Mouse (Mus musculus) NIH3T3 (cell line): ENCODE data around the gene Mier2.

ENCODE experiments used
- DNase-seq: peaks from one replicate; pipeline ENCODE4 v3.0.0-alpha.2; 2012; ENCODE audit warnings: low read depth

Mier2 gene

DNA sequence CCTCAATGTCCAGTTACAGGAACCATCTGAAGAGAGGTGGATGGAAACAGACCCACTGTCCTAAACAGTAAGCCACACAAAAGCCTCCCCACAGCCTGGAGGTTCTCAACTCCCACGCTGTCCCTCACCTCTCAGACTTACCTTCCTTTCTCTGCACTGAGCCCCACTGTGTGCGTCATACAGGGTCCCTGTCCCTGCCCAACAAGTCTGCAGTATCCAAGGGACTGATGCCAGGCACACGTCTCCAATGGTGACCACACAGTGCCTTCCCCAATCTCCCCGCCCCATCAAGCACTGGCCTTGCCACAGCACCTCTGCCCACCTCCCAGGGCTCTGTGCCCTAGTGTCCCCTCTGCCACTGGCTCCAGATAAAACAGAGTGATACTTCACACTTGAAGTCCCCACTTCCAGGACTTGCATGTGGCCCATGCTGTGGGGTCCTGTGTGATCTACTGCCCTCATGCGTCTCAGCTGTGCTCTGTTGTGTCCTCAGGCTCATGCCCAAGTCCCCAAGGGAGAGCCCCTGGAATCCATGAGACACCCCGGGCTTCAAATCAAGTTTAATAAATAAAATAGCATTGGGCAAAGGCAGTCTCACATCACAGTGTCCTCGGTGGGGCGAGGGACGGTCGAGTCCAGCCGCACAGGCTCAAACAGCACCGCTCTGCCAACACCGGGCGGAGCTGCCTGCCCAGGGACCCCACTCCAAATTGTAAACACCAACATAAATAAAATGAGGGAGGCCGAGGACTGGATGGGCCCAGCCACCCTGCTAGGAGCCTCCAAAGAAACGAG lies 15.1 kb downstream of the Mier2 start:
- DNase-seq: no peak

DNA sequence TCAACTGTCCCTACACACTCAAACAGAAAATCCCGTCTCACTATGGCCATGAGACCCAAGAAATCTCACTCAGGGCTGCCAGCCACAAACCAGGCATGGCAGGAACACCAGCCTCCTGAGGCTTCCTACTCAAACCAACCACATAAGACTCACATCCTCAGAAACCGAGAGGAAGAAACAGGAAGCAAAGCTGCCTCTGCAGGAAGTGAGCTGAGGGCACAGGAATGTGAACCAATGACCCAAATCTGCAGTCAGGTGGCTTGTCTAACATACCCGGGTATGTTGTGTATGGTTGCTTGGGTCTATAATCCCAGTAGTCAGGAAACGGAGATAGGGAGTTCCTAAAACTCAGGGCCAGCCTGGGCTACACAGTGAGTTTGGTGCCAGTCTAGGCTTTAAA lies 16.1 kb downstream of the Mier2 start:
- peak; percentile 32 for DNase-seq

DNA sequence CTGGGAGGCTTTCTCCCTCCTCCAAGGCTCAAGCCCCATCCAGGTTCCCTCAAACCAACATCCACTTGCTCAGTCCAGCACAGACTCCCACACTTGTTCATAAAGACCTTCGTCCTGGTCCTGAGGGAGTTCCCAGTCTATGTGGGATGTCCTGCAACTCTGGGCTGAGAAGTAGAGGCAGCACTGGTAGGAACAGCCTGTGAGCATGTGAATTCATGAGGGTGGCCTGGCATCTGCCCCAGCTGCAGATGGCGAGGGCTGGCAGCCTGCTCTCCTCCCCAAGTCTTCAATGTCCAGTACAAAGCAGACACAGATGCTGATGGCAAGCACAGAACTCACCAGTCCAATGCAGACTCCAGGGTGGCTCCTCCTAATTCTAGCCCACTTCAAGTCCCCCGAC lies 16.7 kb downstream of the Mier2 start:
- no peak for DNase-seq

- DNase-seq: no peak
Observed at GRCm38 (mm10) chr10:79537781-79538180, 17.2 kb downstream of the Mier2 start.

GRCm38 (mm10) chr10:79537271-79537670 lies 17.7 kb downstream of the Mier2 start:
- DNase-seq: no peak

- no peak for DNase-seq
Observed at GRCm38 (mm10) chr10:79536461-79537080, 18.4 kb downstream of the Mier2 start.

GRCm38 (mm10) chr10:79535431-79535830 lies 19.6 kb downstream of the Mier2 start:
- no peak for DNase-seq

DNA sequence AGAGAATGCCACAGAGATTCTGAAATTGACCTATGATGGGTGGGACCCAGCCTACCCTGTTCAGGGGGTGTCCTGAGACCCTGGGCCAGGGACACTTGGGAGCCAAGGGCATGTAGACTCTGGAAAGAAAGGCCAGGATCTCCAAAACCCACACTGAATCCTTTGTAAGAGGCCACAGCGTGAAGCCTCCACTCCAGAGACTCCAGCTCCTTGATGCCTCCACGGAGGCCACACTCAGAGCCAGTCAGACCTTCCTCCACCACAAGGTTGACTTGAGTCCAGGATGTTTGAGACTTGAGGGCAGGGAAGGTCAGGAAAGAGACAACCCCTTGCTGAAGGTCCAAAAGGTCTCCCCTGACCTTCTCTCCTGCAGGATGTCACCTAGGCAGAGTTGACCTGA lies 20.6 kb downstream of the Mier2 start:
- DNase-seq: no peak

- DNase-seq: peak; percentile 78
Observed at GRCm38 (mm10) chr10:79533126-79533911, 21.7 kb downstream of the Mier2 start, which contains the start of gene Plpp2. Gene Plpp2, minus strand, starts transcription at chr10:79533796.

GRCm38 (mm10) chr10:79532678-79533077 lies 22.3 kb downstream of the Mier2 start:
- peak; percentile 23 for DNase-seq

GRCm38 (mm10) chr10:79531593-79531992 lies 23.4 kb downstream of the Mier2 start:
- no peak for DNase-seq

DNA sequence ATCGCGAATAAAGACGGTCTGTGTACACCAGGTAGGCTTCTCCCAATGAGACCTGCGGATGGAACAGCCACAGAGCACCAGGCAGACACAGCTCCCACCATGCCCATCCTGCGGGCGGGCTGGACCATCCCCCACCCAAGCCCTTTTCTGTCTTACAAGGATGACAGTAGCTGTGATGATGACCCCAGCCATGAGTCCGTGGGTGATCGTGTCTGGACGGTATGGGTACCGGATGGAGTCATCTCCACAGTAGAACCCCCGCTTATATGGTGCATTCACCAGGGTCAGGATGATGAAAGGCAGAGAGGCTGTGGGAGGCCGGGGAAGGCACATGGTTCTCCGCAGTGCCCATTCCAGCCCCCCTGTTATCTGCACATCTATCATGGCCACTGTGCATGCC lies 24.3 kb downstream of the Mier2 start:
- no peak for DNase-seq

DNA sequence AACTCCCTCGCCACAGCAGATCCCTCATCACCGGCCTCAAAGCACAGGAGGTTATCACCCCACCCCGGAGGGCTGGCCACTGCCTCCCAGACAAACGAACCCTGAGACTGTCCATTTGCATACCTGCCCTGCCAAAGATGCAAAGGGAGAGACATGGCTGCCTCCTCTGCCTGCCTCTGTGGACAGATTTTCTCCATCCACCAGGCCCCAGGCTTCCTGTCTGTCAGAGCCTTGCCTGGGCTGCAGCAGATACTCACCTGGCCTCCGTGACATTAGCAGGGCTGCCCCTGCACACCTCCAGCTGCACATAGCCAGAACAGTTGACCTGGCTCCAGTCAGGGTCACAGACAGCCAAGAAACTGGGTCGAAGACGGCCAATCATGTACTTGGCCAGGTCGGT lies 24.8 kb downstream of the Mier2 start:
- no peak for DNase-seq

DNA sequence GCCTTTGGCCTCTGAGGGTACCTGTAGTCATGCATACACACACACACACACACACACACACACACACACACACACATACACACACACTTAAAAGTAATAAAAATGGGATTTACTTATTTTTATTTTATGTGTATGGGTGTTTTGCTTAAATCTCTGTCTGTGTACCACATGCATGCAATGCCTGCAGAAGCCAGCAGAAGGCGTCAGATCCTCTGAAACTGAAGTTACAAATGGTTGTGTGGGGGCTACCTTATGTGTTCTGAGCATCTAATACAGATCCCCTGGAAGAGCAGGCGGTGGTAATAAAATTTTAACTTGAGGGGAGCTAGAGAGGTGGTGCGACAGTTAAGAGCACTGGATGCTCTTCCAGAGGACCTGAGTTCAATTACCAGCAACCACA lies 26.9 kb downstream of the Mier2 start:
- DNase-seq: no peak

DNA sequence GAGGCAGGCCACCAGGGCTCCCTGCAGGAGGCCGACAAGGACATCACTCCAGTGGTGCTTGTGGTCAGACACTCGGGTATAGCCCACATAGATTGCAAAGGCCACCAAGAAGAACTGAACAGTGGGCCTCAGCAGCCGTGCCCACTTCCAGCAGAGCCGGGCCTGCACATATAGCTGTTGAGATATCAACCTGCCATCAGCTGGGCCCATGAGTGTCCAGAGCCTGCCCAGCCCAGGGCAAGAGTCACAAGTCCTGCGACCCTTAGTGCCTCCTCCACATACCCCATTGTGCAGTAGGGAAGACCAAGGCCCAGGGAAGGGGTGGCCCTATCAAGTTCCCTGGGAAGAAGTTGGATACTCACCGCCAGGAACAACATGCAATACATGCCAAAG lies 27.6 kb downstream of the Mier2 start:
- DNase-seq: no peak

DNA sequence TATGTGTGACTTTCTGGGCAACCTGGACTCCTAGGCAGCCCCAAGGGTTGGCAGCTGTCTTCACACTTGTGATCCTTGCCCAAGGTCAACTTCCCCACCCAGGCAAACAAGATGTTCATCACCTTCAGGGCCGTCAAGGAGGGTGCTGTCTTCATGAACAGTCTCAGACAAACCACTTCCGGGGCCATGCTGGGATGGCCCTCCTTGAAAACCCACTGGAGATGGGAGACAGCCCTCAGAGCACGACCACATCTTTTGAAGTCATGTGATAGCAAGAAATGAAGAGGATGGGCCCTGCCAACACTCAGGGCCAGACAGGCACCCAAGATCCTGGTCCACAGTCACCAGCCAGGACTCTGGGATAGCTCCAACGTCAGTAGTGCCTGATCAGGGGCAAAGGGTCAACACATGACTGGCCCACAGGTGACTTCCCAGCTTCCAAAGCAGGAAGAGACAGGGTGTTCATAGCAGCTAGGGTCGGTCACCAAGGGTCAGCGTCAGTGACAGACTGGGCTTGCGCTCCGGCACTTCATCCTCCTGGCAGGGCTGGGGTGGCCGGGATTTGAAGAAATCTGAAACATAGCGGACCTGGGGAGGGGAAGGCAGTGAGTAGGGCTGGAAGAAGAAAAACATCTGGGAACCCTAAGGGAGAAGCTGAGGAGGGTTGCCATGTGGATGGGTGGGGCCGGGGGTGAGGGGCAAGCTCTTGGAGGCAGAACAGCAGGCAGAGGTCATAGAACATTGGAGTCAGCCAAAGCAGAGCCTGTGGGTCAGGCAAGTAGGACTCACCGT lies 28.1 kb downstream of the Mier2 start:
- DNase-seq: no peak

DNA sequence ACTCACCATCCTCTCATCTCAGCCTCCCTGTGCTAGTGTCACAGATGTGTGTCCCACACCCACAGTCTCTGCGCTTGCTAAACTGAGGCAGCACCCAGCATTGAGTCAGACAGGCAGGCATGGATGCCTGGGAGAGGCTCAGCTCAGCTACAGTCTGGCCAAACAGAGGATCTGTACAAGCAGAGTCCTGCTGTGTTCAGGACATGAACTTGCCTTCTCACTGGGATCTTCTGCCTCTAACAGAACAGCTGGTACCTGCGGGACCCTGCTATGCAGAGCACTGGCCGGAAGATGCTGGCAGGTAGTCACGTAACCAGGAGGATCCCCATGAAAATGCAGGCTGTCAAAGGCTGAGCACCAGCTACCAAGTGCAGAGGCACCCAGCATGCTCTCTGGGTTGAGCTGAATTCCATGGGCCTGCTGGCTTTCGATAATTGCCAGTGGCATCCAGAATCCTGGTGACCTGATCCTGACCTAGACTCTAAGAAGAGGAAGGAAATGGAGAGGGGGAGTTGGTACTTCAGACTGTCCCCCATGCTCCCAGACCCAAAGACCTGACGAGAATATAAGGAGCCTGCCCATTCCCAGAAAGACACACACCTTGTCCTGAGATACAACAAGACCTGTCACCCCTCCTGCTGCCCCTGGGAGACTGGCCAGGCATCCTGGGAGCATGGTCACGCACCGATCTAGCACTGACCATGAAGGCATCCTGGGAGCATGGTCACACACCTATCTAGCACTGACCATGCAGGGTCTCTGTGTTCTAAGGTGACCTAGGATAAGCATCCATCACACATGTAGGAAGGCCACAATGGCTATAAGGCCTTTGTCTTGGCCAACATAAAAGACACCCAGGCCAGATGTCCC lies 29.3 kb downstream of the Mier2 start:
- DNase-seq: no peak

GRCm38 (mm10) chr10:79524433-79524832 lies 30.6 kb downstream of the Mier2 start:
- no peak for DNase-seq

GRCm38 (mm10) chr10:79506709-79507108 lies 48.3 kb downstream of the Mier2 start:
- DNase-seq: no peak

DNA sequence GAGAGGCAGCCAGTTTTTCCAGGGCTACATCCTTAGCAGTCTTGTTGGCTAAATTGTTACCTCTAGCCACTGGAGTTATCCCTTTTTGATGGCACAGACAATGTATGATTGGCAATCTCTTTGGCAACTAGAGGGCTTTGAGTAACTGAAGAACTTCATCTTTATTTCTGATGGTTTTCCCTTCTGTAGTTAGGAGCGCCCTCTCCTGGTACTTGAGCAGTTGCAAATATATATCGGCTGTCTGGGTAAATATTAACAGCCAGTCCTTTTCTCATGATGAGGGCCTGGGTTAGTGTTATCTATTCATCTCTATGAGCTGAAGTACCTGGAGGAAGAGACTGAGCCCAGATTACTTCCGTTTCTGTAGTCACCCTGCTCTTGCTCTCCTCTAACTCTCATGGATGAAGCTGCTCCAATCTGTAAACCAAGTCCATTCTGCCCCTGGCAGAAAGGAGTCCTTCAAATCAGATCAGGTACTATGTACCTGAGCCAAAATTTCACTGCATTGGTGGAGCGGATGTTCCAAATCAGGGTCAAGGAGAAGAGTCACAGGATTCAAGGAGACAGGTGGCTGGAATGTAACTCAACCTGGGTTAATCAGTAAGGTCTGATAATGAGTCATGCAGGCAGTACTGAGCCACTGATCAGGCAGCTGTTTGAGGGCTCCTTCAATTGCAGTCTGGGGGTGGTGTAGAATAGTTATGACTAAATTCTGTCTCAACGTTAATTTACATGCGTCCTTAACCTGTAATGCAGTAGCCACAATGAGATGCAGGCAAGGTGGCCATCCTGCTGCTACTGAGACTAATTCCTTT lies 52.0 kb downstream of the Mier2 start:
- DNase-seq: peak; percentile 40
